Mouse (Mus musculus): ENCODE results near the gene Ebf1. TPM values are rescaled to one million over a fixed set of nuclear protein-coding genes. Genes with fewer than 3 reads are reported as not detected.

Ebf1 gene
- polyA plus RNA-seq, 1 experiment from 2014 or later, result 41.9 TPM

DNA sequence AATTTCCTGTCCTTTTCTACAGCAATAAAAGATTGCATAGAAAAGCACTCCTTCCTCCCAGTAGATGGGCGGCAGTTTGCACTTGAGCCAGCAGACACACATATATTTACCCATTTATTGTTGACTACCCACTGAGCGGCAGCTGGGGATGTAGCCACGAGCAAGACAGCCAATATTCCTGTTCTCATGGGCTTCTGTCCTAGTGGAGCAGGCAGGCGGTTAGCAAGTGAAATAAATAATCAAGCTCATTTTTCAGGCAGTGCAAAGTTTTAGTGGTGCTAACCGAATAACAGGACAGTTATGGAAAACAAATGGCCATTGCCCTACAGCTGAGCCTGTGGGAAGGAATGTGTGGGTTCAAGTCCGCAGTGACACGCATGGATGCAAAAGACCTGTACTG, 196.4 kb downstream of the Ebf1 start:
- H3K36me3 ChIP-seq (replicated peaks), result no peaks in the 10 kb centered on the region
- 87% methylated on average over 7 of the region's 7 CpGs for WGBS
- H3K9me3 ChIP-seq, result no peaks in the 10 kb centered on the region
- H3K4me1 ChIP-seq, result peaks cover 7% of the 10 kb centered on the region
- no peak overlapping the region for H3K27ac ChIP-seq (replicated peaks)
- H3K27me3 ChIP-seq (replicated peaks; ENCODE audit: low read depth, poor library complexity, severe bottlenecking), result no peaks in the 10 kb centered on the region; the same call in 1 of the 2 replicates
- no peak for DNase-seq (ENCODE audit: low spot score)
- H3K4me3 ChIP-seq, result no peak overlapping the region

- H3K27ac ChIP-seq (replicated peaks), result no peak overlapping the region
- no peaks in the 10 kb centered on the region for H3K36me3 ChIP-seq (replicated peaks)
- no peak for DNase-seq (ENCODE audit: low spot score)
- no peak overlapping the region for H3K4me3 ChIP-seq
- H3K27me3 ChIP-seq (replicated peaks; ENCODE audit: low read depth, poor library complexity, severe bottlenecking), result no peaks in the 10 kb centered on the region; the same call in 1 of the 2 replicates
- H3K4me1 ChIP-seq, result peaks cover 7% of the 10 kb centered on the region
- no peaks in the 10 kb centered on the region for H3K9me3 ChIP-seq
- WGBS, result 79% methylated on average over 5 of the region's 5 CpGs
Observed at GRCm38 (mm10) chr11:44814847-44815246, 197.7 kb downstream of the Ebf1 start.

GRCm38 (mm10) chr11:44815991-44816390, 198.9 kb downstream of the Ebf1 start:
- no peak for DNase-seq (ENCODE audit: low spot score)
- Histone ChIP-seq H3K4me1 (peaks cover 13% of the 10 kb centered on the region), H3K27ac (replicated peaks) (no peak overlapping the region), H3K36me3 (replicated peaks) (no peaks in the 10 kb centered on the region), H3K27me3 (replicated peaks; ENCODE audit: low read depth, poor library complexity, severe bottlenecking) (no peaks in the 10 kb centered on the region; the same call in 1 of the 2 replicates), H3K4me3 (no peak overlapping the region), H3K9me3 (no peaks in the 10 kb centered on the region)
- WGBS, result 75% methylated on average over 4 of the region's 4 CpGs

DNA sequence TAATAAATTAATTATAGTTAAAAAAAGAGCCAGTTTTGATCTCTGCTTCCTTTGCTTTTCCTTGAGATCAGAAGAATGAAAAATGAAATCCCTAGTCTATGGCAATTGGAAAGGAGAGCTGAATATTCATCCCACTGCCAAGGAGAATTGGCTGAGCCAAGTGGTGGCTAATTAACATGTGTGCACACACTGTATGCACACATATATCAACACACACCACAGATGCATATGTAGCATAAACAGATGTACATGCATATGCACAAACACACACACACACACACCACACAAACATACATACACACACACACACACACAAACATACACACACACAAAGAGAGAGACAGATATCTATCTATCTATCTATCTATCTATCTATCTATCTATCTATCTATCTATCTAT, 205.2 kb downstream of the Ebf1 start:
- H3K27ac ChIP-seq (replicated peaks), result no peak overlapping the region
- no peak for DNase-seq (ENCODE audit: low spot score)
- H3K36me3 ChIP-seq (replicated peaks), result no peaks in the 10 kb centered on the region
- no peaks in the 10 kb centered on the region for H3K9me3 ChIP-seq
- peaks cover 12% of the 10 kb centered on the region for H3K4me1 ChIP-seq
- H3K27me3 ChIP-seq (replicated peaks; ENCODE audit: low read depth, poor library complexity, severe bottlenecking), result no peaks in the 10 kb centered on the region
- no peak overlapping the region for H3K4me3 ChIP-seq

GRCm38 (mm10) chr11:44832227-44832939, 215.3 kb downstream of the Ebf1 start:
- peak; percentile 21 for DNase-seq (ENCODE audit: low spot score)

GRCm38 (mm10) chr11:44832940-44833254, 215.8 kb downstream of the Ebf1 start:
- under 1% methylated on average over 4 of the region's 4 CpGs for WGBS
- Histone ChIP-seq H3K9me3 (no peaks in the 10 kb centered on the region), H3K4me3 (peak overlapping the region; percentile 41), H3K4me1 (peaks cover 43% of the 10 kb centered on the region), H3K27me3 (replicated peaks; ENCODE audit: low read depth, poor library complexity, severe bottlenecking) (peaks cover 52% of the 10 kb centered on the region), H3K36me3 (replicated peaks) (no peaks in the 10 kb centered on the region), H3K27ac (replicated peaks) (peak overlapping the region; percentile 71; the same call in 1 of the 2 replicates)
- DNase-seq (ENCODE audit: low spot score), result peak; percentile 44

More at GRCm38 (mm10) chr11:44832227-44832939, 215.3 kb downstream of the Ebf1 start:
- peaks cover 52% of the 10 kb centered on the region for H3K27me3 ChIP-seq (replicated peaks; ENCODE audit: low read depth, poor library complexity, severe bottlenecking)
- no peaks in the 10 kb centered on the region for H3K36me3 ChIP-seq (replicated peaks)
- WGBS, result 6% methylated on average over 14 of the region's 14 CpGs
- peaks cover 43% of the 10 kb centered on the region for H3K4me1 ChIP-seq
- H3K9me3 ChIP-seq, result no peaks in the 10 kb centered on the region
- H3K27ac ChIP-seq (replicated peaks), result peak overlapping the region; percentile 71
- peak overlapping the region; percentile 41 for H3K4me3 ChIP-seq

GRCm38 (mm10) chr11:44833351-44833996, 216.4 kb downstream of the Ebf1 start:
- DNase-seq (ENCODE audit: low spot score), result peak; percentile 51
- Histone ChIP-seq H3K4me3 (peak overlapping the region; percentile 41), H3K27ac (replicated peaks) (0 out of 2 replicates have a peak overlapping the region, but pooled peaks have one; percentile 71), H3K36me3 (replicated peaks) (no peaks in the 10 kb centered on the region), H3K4me1 (peaks cover 43% of the 10 kb centered on the region), H3K9me3 (no peaks in the 10 kb centered on the region), H3K27me3 (replicated peaks; ENCODE audit: low read depth, poor library complexity, severe bottlenecking) (peaks cover 52% of the 10 kb centered on the region)
- WGBS, result 27% methylated on average over 18 of the region's 18 CpGs

DNA sequence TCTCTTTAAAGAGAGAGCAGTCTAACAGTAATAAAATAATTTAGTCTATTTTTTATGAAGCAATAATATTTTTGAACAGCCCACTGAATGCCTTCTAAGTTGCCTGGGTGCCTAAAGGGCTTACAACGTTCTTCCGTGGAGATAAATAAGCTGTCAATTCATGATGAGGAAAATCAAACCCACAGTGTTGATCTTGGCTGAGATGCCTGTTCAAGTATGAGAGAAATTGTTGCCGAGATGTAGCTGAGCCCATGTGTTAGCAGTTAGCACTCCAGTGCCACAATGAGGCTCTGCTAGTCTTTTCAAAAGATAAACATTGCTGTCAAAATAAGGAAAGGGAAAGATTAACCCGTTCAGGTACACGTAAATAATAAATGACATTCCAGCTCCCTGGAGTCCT, 218.0 kb downstream of the Ebf1 start:
- no peak overlapping the region for H3K4me3 ChIP-seq
- peaks cover 43% of the 10 kb centered on the region for H3K27me3 ChIP-seq (replicated peaks; ENCODE audit: low read depth, poor library complexity, severe bottlenecking)
- H3K4me1 ChIP-seq, result peaks cover 43% of the 10 kb centered on the region
- no peak overlapping the region for H3K27ac ChIP-seq (replicated peaks)
- 37% methylated on average over 5 of the region's 5 CpGs for whole genome bisulfite sequencing
- no peaks in the 10 kb centered on the region for H3K36me3 ChIP-seq (replicated peaks)
- H3K9me3 ChIP-seq, result no peaks in the 10 kb centered on the region
- peak; percentile 48 for DNase-seq (ENCODE audit: low spot score)

GRCm38 (mm10) chr11:44837592-44837991, 220.5 kb downstream of the Ebf1 start:
- Histone ChIP-seq H3K4me3 (no peak overlapping the region), H3K4me1 (peaks cover 48% of the 10 kb centered on the region), H3K36me3 (replicated peaks) (no peaks in the 10 kb centered on the region), H3K27ac (replicated peaks) (no peak overlapping the region), H3K27me3 (replicated peaks; ENCODE audit: low read depth, poor library complexity, severe bottlenecking) (peaks cover 20% of the 10 kb centered on the region), H3K9me3 (no peaks in the 10 kb centered on the region)
- no peak for DNase-seq (ENCODE audit: low spot score)
- 89% methylated on average over 2 of the region's 2 CpGs for WGBS

GRCm38 (mm10) chr11:44841127-44842056, 224.3 kb downstream of the Ebf1 start:
- Histone ChIP-seq H3K27me3 (replicated peaks; ENCODE audit: low read depth, poor library complexity, severe bottlenecking) (peaks cover 4% of the 10 kb centered on the region; the same call in 1 of the 2 replicates), H3K4me1 (peaks cover 17% of the 10 kb centered on the region), H3K4me3 (no peak overlapping the region), H3K36me3 (replicated peaks) (no peaks in the 10 kb centered on the region), H3K27ac (replicated peaks) (no peak overlapping the region), H3K9me3 (no peaks in the 10 kb centered on the region)
- no peak for DNase-seq (ENCODE audit: low spot score)
- 50% methylated on average over 14 of the region's 14 CpGs for WGBS

- H3K36me3 ChIP-seq (replicated peaks), result no peaks in the 10 kb centered on the region
- H3K4me1 ChIP-seq, result peaks cover 7% of the 10 kb centered on the region
- 87% methylated on average over 3 of the region's 3 CpGs for WGBS
- H3K4me3 ChIP-seq, result no peak overlapping the region
- H3K9me3 ChIP-seq, result no peaks in the 10 kb centered on the region
- no peaks in the 10 kb centered on the region for H3K27me3 ChIP-seq (replicated peaks; ENCODE audit: low read depth, poor library complexity, severe bottlenecking)
- no peak overlapping the region for H3K27ac ChIP-seq (replicated peaks)
- DNase-seq (ENCODE audit: low spot score), result no peak
Observed at GRCm38 (mm10) chr11:44851874-44852273, 234.8 kb downstream of the Ebf1 start.

- Histone ChIP-seq H3K4me1 (peaks cover 7% of the 10 kb centered on the region), H3K36me3 (replicated peaks) (no peaks in the 10 kb centered on the region), H3K27me3 (replicated peaks; ENCODE audit: low read depth, poor library complexity, severe bottlenecking) (no peaks in the 10 kb centered on the region), H3K9me3 (no peaks in the 10 kb centered on the region), H3K4me3 (no peak overlapping the region), H3K27ac (replicated peaks) (no peak overlapping the region)
- DNase-seq (ENCODE audit: low spot score), result no peak
- 89% methylated on average over 10 of the region's 10 CpGs for WGBS
Observed at GRCm38 (mm10) chr11:44852921-44853320, 235.8 kb downstream of the Ebf1 start.

All from embryonic facial prominence, embryonic 10.5 days (tissue).